Mouse (Mus musculus): ENCODE data around the gene Cds1.

- TF ChIP-seq CTCF (IDR thresholded peaks at IDR 0.05; ENCODE audit: borderline replicate concordance, extremely low read depth, insufficient read depth, insufficient read length) = no peak
- TF ChIP-seq POLR2A (IDR thresholded peaks at IDR 0.05; ENCODE audit: borderline replicate concordance, extremely low read depth, insufficient read depth, insufficient read length, poor library complexity, severe bottlenecking) = no peak
Observed at GRCm38 (mm10) chr5:101763571-101763970, 1.4 kb upstream of the Cds1 start.
